Mouse (Mus musculus): ENCODE measurements around the gene Gm21060.

DNA sequence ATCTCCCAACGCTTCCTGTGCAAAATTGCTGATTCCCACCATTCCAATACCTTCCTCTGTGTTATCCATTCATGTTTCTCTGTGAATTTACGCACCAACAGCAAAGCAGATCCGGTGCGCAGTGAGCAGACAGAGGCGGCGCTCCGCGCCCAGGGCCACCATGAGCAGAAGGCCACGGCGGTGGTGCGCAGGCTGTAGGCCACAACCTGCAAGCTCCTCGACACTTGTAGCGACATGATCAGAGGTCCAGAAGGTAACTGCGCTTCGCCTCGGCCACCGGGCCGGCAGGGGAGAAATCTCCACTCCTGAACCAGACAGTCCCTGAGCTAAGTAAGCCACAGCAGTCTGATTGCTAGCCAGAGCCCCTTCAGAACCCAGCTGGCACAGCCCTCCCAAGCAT is 39.1 kb downstream of the Gm21060 start:
- TF ChIP-seq CTCF (IDR thresholded peaks at IDR 0.05; ENCODE audit: low read depth) (no peak), EP300 (optimal IDR thresholded peaks at IDR 0.05) (no peak)

Measured in stomach, postnatal 0 days (tissue).